Mouse (Mus musculus) adipocyte (in vitro differentiated cells): ENCODE measurements at regions not wholly inside any gene's neighbourhood (a gene's known extent, or its start where the extent isn't known, plus 50 kb on each side); places are given as distances from the start of the nearest gene placed in this dataset.

Experiments used
- DNase-seq: peaks from one replicate; pipeline ENCODE4 v3.0.0-alpha.2; 2016; ENCODE audit warnings: low spot score

DNA sequence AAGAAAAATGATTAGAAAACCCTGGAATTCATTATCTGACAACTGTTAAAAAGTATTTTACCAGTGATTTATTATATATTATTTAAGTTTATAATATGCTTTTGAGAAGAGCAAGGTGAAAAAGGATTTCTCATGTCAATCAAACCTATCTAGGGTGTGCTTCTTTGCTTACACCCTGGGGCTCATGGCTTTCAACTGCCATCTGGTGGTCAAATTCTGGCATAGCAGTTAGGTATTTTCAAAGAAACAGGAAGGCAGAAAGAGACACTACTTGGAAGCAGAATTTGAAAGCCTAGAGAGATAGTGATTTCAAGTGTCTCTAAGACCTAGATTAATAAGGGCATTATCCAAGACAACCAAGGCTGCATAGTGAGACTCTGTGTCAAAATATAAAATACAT lies 167.8 kb upstream of the Amot start:
- DNase-seq, result peak; percentile 62

DNA sequence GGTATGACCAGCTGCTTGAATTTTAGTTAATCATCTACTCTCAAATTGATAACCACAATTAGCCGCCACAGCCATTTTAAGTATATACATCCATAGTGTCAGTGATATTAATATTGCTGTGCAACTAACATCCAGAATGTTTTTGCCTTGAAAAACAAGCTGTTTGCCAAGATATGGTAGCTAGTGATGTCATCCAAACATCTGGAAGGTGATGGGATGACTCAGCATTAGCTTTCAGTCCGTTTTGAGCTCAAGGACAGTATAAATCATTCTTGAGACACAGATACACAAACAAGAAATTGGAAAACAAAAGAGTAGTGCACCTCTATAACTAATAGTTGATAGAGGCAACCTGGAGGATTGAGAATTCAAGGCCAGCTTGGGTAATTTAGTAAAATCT lies 146.7 kb upstream of the Amot start:
- DNase-seq, result no peak

- no peak for DNase-seq
Observed at GRCm38 (mm10) chrX:145619649-145620048, 114.7 kb upstream of the Amot start.

GRCm38 (mm10) chrX:145602085-145602484 lies 97.1 kb upstream of the Amot start:
- no peak for DNase-seq

- DNase-seq, result no peak
Observed at GRCm38 (mm10) chrX:145590733-145591132, 85.8 kb upstream of the Amot start.

- no peak for DNase-seq
Observed at GRCm38 (mm10) chrX:145567528-145567927, 62.5 kb upstream of the Amot start.

- DNase-seq, result no peak
Observed at GRCm38 (mm10) chrX:145567073-145567472, 62.1 kb upstream of the Amot start.

GRCm38 (mm10) chrX:145558881-145559280 lies 53.9 kb upstream of the Amot start:
- DNase-seq, result peak; percentile 14
